Mouse (Mus musculus) gastrocnemius, postnatal 25 days (tissue): ENCODE data around the gene Grin3b. TPM values are rescaled to one million over a fixed set of nuclear protein-coding genes. Genes with fewer than 3 reads are reported as not detected.
"Not testable (repeated sequence)": the region's sequence is repeated elsewhere in the genome, so short reads cannot be mapped to it uniquely, and the experiment has no call there.

Experiments used
- DNase-seq: peaks from one replicate; pipeline ENCODE4 v3.0.0; 2022
- total RNA-seq, 2 experiments: library from RNA; stranded (reverse); gene quantifications; 1 replicate in 1 of 2; 2 replicates in 1 of 2; pipeline ENCODE4 v1.2.3; 2021

Gene Grin3b
- total RNA-seq, 2 experiments from 2014 or later: not detected

DNA sequence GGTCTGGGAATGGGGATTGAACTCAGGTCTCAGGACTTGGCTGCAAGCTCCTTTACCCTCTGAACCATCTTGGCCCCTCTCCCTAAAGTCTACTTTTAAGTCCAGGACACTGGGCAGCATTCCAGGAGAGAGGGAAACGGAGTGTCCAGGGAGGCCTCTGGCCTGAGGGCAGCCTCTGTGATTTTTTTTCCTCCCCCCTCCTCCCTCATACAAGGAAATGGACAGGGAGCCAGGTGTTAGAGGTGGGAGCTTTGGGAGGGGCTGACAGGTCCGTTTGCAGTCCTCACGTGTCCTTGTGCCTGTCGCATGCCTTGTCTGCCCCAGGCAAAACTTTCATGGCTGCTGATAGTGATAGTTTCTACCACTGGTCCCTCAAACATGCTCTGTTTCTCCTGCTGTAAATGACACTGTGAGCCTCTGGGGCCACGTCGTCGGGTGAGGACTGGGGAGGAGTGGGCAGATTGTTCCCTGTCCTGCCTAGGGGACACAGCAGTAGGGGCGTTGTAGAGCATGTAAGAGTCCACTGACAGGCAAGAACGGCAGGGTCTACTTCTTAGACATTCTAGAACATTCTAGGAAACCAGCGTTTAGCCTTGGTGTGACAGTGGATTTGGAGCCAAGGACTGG lies 34.1 kb upstream of the Grin3b start:
- DNase-seq: no peak

DNA sequence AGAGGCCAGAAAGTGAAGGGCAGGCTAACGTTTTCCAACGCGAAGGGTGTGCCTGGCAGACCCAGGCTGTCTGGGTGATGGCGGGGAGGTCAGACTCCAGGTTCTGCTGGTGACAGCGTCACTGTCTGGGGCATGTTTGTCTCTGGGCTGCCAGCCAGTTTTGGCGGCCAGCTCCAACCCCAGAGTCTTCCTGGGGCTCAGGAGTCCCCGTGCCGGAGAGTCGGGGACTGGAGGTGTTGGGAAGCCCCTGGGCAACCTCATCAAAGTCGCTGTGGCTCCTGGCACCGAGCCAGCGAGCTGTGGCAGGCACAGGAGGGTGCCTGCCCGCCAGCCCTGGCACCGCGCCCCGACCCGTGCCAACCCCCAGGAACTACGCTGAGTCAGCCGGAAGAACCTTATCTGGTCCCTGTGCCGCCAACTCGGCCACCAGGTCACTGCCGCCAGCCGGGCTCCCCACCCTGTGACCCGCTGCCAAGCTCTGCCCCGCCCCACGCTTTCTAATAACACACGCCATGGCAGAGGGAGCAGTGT lies 33.5 kb upstream of the Grin3b start:
- peak; percentile 63 for DNase-seq

DNA sequence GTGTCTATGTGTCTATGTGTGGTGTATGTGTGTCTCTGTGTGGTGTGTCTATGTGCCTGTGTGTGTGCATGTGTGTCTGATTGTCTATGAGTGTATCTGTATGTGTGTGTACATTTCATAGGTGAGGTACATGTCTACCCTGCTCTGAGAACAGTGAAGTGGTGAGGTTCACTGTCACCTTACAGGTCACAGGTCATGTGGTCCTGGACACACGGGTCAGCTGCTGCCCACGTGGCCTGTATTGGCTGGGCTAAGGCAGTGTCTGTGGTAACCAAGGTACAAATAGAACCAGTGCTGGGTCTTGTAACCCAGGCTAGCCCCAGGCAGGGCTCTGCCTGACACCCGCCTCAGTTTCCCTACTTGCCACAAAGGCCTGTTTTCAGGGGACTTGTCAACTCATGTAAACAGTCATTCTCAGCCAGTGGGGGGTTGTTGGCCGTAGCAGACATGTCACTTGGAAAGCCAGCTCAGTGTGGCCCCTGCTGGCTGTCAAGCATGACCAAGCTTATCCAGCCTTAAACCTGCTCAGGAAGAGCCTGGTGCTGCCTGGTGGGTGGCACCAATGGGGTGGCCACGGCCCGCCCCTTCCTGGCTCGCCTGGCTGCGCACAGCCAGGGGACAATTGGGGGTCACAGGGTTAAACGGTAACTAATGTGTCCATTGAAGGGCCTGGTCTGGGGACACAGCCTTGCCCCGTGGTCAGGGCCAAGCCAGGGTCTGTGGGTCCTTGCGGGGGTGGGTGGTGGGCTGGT lies 32.6 kb upstream of the Grin3b start:
- DNase-seq: no peak

DNA sequence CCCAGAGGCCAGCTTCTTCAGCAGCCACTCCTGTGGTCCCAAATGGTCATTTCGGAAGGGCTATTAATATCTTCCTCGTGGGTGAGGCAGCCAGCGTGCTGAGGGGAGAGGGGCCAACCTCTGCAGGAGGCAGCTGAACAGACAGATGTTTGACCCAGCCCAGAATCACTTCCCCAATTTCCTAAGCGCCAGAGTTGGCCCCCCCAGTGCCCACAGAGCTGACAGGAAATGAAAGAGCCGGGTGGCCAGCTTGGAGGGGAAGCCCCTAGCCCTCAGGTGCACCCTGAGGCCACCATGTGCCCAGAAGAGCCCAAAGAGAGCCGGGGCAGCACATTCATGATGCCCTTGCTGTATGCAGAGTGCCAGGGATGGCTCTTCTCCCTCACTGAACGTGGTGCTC lies 29.8 kb upstream of the Grin3b start:
- DNase-seq: peak; percentile 47

DNA sequence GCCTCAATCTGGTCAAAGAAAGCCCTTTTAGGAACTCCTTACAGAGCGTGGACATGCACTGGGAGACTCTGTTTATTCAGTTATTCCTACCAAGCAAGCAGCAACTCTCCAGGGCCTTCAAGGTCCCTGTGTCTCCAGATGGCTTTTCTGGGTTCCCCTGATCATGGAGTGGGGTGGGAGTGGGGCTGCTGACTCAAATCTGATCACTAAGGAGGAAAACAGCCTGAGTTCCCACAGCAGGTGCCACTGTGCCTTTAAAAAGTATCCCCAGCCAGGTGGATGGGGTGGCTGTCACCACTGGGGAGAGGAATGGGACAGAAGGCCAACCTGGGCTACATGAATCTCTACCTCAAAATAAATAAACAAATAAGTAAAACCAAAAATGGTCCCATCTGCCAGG lies 27.5 kb upstream of the Grin3b start:
- DNase-seq: no peak

DNA sequence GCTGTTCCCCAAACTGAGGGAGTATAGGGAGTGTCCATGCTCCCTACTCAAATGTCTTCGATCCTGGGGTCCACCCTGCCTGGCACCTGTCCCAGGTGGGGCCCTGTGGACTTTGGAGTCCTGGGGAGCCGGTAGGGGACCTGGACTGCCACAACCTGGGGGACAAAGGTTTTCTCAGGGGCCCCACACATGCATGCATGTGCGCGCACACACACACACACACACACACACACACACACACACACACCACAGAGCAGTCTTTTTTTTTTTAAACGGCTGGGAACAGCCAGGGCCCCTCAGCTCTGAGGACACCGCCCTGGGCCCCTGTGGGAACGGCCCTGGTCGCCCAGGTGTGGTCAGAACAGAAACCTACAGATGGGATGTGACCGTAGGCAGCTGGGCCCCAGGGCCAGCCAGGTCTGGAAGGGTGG lies 27.0 kb upstream of the Grin3b start:
- DNase-seq: no peak

DNA sequence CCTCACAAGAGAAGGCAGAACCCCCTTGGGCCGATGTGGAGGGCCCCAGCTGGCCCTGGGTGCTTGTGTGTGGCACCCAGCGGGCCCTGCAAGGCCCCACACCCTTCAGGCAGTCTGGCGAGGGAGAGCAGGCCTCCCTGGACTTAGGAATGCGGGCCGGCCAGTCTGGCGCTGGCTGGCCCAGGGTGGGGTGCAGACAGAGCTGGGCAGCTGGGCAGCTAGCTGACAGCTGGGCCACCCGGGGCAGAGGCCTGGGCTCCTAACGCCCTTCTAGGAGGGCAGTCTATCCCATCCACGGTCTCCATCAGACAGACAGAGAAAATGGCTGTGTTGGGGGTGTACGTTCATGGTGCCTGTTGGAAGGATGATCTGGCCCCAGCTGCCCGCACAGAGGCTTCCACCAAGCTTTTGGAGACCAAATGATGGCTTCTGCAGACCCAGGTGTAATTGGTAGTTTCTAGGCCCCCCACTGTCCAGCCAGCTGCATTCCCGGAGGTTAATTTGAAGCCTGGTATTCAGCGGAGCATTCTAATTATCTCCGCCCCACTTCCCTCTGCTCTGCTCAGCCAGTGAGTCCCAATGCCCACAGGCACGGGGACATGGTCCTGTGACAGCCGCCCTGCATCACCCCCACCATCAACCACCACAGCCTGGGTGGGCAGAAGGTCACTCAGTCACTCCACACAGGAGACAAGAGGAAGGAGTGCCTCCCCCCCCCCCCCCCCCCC lies 24.8 kb upstream of the Grin3b start:
- no peak for DNase-seq

DNA sequence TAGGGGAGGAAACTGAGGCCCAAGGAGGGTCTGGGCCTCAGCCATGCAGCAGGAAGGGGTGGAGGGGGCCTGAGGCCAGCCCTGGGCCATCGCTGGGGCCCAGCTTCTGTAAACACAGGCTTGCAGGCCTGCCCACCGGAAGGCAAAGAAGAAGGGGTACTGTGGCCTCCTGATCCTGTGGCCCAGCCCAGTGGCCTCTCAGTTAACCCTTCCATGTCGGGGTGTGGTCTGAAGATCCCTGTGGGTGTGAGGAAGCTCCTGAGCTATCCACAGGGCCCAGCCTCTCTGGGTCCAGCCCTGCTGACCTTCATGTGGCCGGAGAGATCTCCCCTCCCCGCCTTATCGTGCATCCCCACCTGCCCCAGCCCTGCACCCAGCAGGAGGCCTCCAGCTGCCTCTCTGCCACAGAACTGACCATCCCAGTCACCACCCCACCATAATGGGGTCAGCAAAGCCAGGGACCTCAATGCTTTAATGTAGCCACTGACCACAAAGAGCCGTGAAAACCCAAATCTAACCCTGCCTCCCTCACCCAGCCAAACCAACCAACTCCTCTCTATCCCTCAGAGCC lies 23.7 kb upstream of the Grin3b start:
- DNase-seq: no peak

DNA sequence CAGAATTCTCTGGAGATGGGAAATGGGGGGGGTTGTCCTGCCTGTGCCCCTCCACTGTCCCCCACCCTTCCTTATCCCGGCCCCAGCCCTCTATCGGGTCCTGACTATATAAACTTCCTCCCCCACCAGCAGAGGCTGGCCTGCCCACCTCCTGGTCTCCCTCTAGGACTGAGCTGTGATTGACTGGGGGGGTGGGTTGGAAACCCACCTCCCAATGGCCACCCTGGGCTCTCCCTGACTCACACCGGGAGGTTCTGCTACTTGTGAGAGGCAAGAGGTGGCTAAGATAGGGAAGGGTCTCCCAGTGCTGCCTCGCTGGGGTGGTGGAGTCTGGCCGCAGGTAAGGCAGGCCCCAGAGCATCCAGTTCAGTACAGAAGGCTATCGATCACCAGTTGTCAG lies 23.0 kb upstream of the Grin3b start:
- no peak for DNase-seq

DNA sequence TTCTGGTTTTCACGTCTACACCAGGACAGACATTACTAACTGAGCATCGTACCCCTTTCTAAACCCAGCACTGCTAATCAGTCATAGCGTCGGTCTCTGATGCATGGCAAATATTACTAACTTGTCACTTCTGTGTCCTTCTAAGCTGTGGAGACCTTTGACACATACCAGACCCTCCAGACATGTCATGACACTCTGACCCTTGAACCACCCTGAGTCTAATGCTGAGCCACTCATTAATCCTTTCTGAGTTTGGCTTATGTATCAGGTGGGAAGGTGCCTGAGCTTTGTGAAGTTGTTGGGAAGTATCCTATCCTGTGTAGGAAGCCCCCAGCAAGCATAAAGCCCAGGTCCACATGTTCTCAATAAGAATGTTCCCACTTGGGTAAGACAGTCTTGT lies 20.6 kb upstream of the Grin3b start:
- no peak for DNase-seq

DNA sequence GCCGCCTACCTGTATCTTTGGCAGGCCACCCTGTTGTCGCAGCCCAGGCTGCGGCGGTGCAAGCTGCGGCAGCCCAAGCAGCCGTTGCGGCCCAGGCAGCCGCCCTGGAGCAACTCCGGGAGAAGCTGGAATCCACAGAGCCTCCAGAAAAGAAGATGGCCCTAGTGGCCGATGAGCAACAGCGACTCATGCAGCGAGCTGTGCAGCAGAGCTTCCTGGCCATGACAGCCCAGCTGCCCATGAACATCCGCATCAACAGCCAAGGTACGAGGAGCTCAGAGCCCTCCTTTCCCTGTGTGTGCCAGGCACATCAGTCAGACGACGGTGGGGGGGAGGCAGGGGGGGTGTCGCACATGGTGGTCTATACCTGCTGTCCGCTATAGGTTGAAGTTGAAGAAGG lies 19.9 kb upstream of the Grin3b start:
- no peak for DNase-seq

DNA sequence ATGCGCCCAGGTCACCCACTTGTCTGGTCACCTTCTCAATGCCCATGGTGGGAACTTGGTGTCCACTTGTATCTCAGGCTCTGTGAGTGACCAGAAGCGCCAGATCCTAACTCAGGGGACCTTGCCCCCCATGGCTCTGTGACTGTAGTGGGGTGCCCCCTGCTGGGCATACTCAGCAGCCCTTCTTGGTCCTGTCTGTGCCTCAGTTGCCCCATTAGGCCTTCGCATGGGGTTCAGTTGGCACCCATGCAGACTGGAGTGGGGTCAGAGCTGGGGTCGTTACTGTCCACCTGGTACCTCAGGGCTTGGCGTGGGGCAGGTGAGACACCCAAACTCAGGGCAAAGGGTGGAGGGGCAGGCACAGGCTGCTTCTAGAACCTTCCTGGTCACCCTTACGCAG lies 16.6 kb upstream of the Grin3b start:
- no peak for DNase-seq

DNA sequence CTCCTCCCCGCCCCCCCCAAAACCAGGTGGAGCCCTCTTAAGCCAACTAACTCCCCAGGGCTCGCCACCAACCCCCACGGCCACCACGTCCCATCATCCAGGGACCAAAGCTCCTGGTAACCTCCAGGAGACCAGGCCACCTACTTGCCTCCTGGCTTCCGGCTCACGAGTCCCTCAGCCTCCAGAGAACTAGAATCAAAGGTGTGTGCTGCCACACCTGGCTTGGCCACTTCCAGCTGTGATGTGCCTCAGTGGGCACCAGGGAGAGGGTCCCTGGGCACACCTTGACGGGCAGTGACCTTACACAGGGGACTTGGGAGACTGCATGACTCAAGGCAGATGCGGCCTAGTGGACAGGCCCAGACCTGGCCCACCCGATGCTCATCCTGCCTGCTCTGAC lies 14.8 kb upstream of the Grin3b start:
- no peak for DNase-seq

DNA sequence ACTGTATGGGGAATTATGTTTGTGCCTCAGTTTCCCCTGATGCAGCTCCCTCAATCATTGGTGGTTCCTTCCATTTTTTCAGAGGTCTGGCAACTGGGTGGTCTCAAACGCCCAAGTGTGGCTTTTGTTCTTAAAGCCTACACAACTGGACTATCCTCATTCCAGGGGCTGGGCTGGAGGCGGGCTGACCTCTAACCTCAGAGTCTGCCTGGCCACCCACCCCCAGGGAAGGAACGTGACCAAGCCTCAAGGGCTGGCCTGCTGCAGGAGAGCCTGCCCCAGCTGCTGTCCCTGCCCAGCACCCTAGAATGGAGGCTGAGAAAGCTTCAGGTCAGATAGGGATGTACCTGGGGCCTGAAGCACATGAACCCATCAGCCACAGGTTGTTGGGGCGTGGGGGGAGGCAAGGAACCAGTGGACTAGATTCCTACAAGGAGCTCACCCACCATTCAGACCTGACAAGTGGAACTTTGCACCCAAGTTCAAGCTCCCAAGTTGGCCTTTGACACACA lies 13.8 kb upstream of the Grin3b start:
- DNase-seq: no peak

DNA sequence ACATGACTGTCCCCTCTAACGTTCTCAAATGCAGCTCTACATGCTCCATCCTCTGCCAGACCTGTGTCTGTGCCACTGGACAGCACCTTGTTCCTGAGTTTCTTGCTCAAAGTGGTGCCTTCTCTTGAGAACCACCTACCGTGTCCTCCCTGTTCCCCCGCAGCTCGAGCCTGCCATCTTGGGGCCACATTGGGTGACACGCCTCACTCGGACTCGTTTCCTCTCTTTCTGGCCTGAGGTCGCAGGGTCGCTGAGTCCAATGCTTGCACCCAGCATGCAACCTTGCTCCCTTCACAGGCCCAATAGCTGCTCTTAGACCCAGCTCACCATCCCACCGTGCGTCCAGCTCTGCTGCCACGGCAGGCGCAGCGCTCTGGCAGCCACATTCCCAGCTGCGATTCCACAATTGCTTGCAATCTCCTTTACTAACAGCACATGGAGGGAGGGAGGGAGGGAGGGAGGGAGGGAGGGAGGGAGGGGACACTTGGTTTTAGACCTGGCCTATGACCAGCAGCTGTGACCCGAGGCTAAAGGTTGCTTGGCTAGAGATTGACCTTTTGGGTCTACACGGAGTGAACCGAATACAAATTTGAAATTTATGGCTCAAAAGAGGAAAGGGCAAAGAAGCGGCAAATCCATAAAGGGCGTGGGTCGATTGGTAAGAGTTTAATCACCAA lies 12.2 kb upstream of the Grin3b start:
- peak; percentile 69 for DNase-seq

DNA sequence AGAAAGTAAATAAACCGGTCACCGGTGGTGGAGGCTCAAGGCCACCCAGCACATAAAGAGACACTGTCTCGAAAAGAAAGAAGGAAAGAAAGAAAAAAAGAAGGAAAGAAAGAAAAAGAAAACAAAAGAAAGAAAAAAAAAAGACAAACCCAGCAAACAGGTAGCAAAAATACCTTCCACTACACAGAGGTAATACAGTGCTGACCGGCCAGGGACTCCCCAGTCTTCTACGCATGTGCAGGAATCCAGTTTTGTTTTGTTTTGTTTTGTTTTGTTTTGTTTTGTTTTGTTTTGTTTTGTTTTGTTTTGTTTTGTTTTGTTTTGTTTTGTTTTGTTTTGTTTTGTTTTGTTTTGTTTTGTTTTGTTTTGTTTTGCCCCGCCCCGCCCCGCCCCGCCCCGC lies 11.1 kb upstream of the Grin3b start:
- DNase-seq: not testable (repeated sequence)

DNA sequence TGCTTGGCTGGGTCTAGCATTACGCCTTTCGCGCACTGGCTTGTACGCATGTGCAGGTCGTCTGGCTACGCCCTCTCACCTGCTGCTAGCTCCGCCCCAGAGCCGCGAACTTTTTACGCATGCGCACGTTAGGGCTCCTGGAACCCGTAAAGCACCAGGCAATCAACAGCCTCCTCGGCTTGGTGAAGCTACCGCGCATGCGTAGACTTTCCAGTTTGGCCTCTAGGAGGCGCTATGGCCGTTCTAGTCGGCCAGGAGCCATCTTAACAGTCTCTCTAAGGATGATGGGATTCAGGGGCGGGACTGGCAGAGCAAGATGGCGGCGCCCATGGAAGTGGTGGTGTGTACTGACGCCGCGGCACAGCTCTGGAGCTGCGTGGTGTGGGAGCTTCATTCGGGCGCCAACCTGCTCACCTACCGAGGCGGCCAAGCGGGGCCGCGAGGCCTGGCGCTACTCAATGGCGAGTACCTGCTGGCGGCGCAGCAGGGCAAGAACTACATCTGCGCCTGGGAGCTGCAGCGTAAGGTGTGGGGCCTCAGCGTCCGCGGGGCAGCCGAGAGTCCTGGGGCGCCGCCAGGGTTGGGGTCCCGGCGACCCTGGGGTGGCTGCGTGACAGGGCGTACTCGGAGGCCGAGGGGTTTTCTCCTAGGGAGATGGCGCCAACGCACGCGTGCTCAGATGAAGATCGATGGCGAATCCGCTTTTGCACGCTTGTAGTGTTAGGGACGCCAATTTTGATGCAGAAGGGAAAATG lies 10.5 kb upstream of the Grin3b start, which contains the start of gene Wdr18:
Gene Wdr18 (plus strand): TSS at position 306 of the 755 bp plus-strand sequence.
- DNase-seq: peak; percentile 99

DNA sequence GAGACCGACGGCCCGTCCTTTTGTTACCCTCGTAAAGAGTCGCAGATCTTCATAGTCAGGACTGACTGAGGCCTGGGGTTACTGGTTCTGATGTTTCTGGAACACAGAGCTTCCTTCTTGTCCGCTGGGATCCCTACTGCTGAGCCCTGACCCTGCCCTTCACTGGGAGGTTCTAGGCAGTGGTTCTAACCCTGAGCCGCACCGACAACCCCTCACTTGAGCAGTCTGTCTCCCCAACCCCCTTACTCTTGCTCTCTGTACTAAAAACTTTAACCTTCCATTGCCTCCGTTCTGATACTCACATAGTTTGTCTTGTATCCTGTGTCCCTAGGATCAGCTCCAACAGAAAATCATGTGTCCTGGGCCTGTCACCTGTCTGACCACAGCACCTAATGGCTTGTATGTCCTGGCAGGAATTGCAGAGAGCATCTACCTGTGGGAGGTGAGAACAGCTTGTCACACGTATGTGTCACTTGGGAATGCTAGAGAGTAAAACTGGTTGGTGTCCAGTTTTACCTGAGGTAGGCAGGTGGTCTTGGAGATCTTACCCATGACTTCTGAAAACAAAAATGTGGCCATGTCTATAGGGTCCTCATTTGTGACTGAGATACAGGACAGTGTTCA lies 9.7 kb upstream of the Grin3b start:
- DNase-seq: no peak

DNA sequence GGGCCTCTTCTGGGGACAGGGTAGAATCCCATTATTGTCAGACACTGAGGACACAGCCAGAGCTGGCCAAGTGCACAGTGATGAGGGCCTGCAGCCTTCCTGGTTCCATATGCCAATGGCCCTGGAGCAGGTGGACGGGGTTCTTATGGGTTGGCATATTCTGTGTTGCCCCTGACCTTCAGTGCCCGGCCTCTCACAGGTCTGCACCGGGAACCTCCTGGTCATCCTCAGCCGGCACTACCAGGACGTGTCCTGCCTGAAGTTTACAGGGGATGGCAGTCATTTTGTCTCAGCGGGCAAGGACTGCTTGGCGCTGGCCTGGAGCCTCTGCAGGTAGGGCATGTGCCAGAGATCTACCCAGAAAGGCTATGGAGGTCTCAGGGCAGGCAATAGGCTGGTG lies 5.8 kb upstream of the Grin3b start:
- DNase-seq: no peak

DNA sequence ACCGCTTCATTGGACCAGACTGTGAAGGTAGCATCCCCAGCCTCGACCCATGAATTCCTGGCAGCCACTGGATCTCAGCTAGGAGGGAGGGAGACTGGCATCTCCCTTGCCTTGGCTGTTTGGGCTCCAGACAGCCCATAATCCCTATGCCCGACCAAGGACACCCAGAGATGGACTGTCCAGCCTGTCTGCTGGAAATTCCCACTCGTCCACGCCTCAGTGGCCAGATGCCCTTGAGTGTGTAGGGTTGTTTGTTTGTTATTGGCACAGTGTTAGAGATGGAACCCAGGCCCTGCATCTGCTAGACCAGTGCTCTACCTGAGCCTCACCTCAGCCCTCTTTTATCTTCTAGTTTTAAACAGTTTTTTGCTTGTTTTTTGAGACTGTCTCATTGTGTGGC lies 5.2 kb upstream of the Grin3b start:
- no peak for DNase-seq
